Mouse (Mus musculus) embryonic facial prominence, embryonic 10.5 days (tissue): ENCODE measurements around the gene Mad2l2. TPM values are rescaled to one million over a fixed set of nuclear protein-coding genes. Genes with fewer than 3 reads are reported as not detected.

Source experiments
- DNase-seq: peaks from one replicate; pipeline ENCODE4 v3.0.0-alpha.2; 2017; ENCODE audit warnings: low spot score
- H3K27ac ChIP-seq: fragments of 300-500 bp; sonication (generic); replicated peaks from 2 replicates; pipeline ENCODE4 v1.5.1; 2016; ENCODE audit warnings: mild to moderate bottlenecking
- H3K27me3 ChIP-seq: fragments of 300-500 bp; sonication (generic); replicated peaks from 2 replicates; pipeline ENCODE4 v1.6.1; 2016; ENCODE audit warnings: low read depth, mild to moderate bottlenecking; ENCODE audit not compliant: poor library complexity, severe bottlenecking
- H3K36me3 ChIP-seq: fragments of 300-500 bp; sonication (generic); replicated peaks from 2 replicates; pipeline ENCODE4 v1.6.1; 2016; ENCODE audit warnings: mild to moderate bottlenecking, moderate library complexity
- H3K4me1 ChIP-seq: fragments of 300-500 bp; sonication (generic); 2 replicates; pipeline ENCODE4 v1.6.1; 2016
- H3K4me3 ChIP-seq: fragments of 300-500 bp; sonication (generic); 2 replicates; pipeline ENCODE4 v1.5.1; 2016; ENCODE audit warnings: mild to moderate bottlenecking, moderate library complexity
- H3K9me3 ChIP-seq: fragments of 300-500 bp; sonication (generic); 2 replicates; pipeline ENCODE4 v1.6.1; 2016; ENCODE audit warnings: mild to moderate bottlenecking
- microRNA-seq: library from miRNA; unstranded; fragments of <30 nt; microRNA quantifications from one replicate; pipeline ENCODE4, GENCODE M21; 2017
- polyA plus RNA-seq: library from polyadenylated mRNA; unstranded; fragments of >200 nt; fragmentation: Nextera tagmentation; extraction: Ambion mirVana; gene quantifications from 2 replicates; pipeline ENCODE4 v1.2.1, GENCODE M21; 2016

Gene Mad2l2
- polyA plus RNA-seq, 1 experiment from 2014 or later, result 67.3 TPM

- H3K9me3 ChIP-seq, result no peaks in the 10 kb centered on the region
- peaks cover 27% of the 10 kb centered on the region for H3K27me3 ChIP-seq
- no peak overlapping the region for H3K27ac ChIP-seq
- no peak for DNase-seq
- no peak overlapping the region for H3K4me3 ChIP-seq
- H3K4me1 ChIP-seq, result peaks cover 9% of the 10 kb centered on the region
- H3K36me3 ChIP-seq, result no peaks in the 10 kb centered on the region
These were observed 64.2 kb downstream of the Mad2l2 start for GRCm38 (mm10) chr4:148194400-148194799.

Small RNA genes within 50 kb of the gene (microRNA-seq; reads per million reads assigned to microRNA genes)
- gene Mir7022, result not detected

Other genes with a start within 250 kb of the Mad2l2 start
- gene Mfn2, start 225.7 kb upstream of the Mad2l2 start, polyA plus RNA-seq, result 38.2 and 38.6 TPM in 2 replicates
- gene Plod1, start 193.6 kb upstream of the Mad2l2 start, polyA plus RNA-seq, result 30.9 and 31.0 TPM in 2 replicates
- gene 2510039O18Rik, start 189.5 kb upstream of the Mad2l2 start, polyA plus RNA-seq, result 10.6 and 12.2 TPM in 2 replicates
- 0.20 TPM in 1 of 2 replicates, not detected in the other for gene Nppb, start 144.6 kb upstream of the Mad2l2 start, polyA plus RNA-seq
- gene Nppa, start 129.7 kb upstream of the Mad2l2 start, polyA plus RNA-seq, result 0.20 TPM in 1 of 2 replicates, not detected in the other
- gene Clcn6, start 91.6 kb upstream of the Mad2l2 start, polyA plus RNA-seq, result 10.3 and 12.0 TPM in 2 replicates
- 25.2 and 25.4 TPM in 2 replicates for gene Mthfr, start 91.3 kb upstream of the Mad2l2 start, polyA plus RNA-seq
- 13.2 and 14.8 TPM in 2 replicates for gene Agtrap, start 42.4 kb upstream of the Mad2l2 start, polyA plus RNA-seq
- gene Draxin, start 314 bp downstream of the Mad2l2 start, polyA plus RNA-seq, result 1.5 and 2.4 TPM in 2 replicates
- gene Fbxo6, start 21.8 kb downstream of the Mad2l2 start, polyA plus RNA-seq, result 8.3 and 10.6 TPM in 2 replicates
- gene Fbxo44, start 30.1 kb downstream of the Mad2l2 start, polyA plus RNA-seq, result 18.0 and 21.3 TPM in 2 replicates
- gene Fbxo2, start 30.2 kb downstream of the Mad2l2 start, polyA plus RNA-seq, result 0.82 and 1.1 TPM in 2 replicates
- 1.1 and 1.7 TPM in 2 replicates for gene Disp3, start 157.6 kb downstream of the Mad2l2 start, polyA plus RNA-seq